Mouse (Mus musculus) MEL (cell line): Measurements from ENCODE around the gene Erh. TPM values are rescaled to one million over a fixed set of nuclear protein-coding genes. Genes with fewer than 3 reads are reported as not detected.

ENCODE experiments used
- DNase-seq: peaks from one replicate; pipeline ENCODE4 v3.0.0; 2011; ENCODE audit warnings: low read depth, low spot score
- H3K27ac ChIP-seq: 2 replicates; pipeline ENCODE4 v1.5.1; 2012; ENCODE audit warnings: low read depth, mild to moderate bottlenecking, control low read depth, low read length, moderate library complexity; ENCODE audit not compliant: control insufficient read depth
- H3K27me3 ChIP-seq, 2 experiments: fragments of 150-350 bp in 1 of 2; sonication (generic) in 1 of 2; 2 replicates each; pipeline ENCODE4 v1.6.1; 2012; ENCODE audit warnings: low read length in 2 of 2, mild to moderate bottlenecking in 2 of 2, improper control_type of control experiment in 1 of 2, moderate library complexity in 1 of 2; ENCODE audit not compliant: insufficient read depth in 2 of 2, control insufficient read depth in 1 of 2
- H3K36me3 ChIP-seq, 2 experiments: 2 replicates each; pipeline ENCODE4 v1.6.1; 2012 to 2014; ENCODE audit warnings: low read length in 2 of 2, improper control_type of control experiment in 1 of 2, inconsistent platforms in 1 of 2, mild to moderate bottlenecking in 1 of 2; ENCODE audit not compliant: insufficient read depth in 2 of 2, control insufficient read depth in 1 of 2
- H3K4me1 ChIP-seq, 2 experiments: fragments of 150-350 bp in 1 of 2; sonication (generic) in 1 of 2; 2 replicates each; pipeline ENCODE4 v1.6.1; 2012; ENCODE audit warnings: low read length in 2 of 2, improper control_type of control experiment in 1 of 2, mild to moderate bottlenecking in 1 of 2; ENCODE audit not compliant: insufficient read depth in 2 of 2, control insufficient read depth in 1 of 2
- H3K4me3 ChIP-seq, 2 experiments: fragments of 150-350 bp in 1 of 2; sonication (generic) in 1 of 2; 2 replicates each; pipeline ENCODE4 v1.5.1; 2012; ENCODE audit warnings: low read depth in 2 of 2, low read length in 2 of 2, mild to moderate bottlenecking in 2 of 2, moderate library complexity in 2 of 2, control low read depth in 1 of 2, improper control_type of control experiment in 1 of 2; ENCODE audit not compliant: control insufficient read depth in 1 of 2, insufficient read depth in 1 of 2
- H3K79me2 ChIP-seq: 2 replicates; pipeline ENCODE4 v1.6.1; 2012; ENCODE audit warnings: mild to moderate bottlenecking, low read length, moderate library complexity; ENCODE audit not compliant: control insufficient read depth, poor library complexity, insufficient read depth
- H3K9ac ChIP-seq: 2 replicates; pipeline ENCODE4 v1.6.1; 2012; ENCODE audit warnings: low read depth, mild to moderate bottlenecking, control low read depth, low read length, moderate library complexity; ENCODE audit not compliant: control insufficient read depth, poor library complexity, severe bottlenecking
- H3K9me3 ChIP-seq: fragments of 150-350 bp; sonication (generic); replicated peaks from 2 replicates; pipeline ENCODE4 v1.6.1; 2012; ENCODE audit warnings: mild to moderate bottlenecking, low read length, improper control_type of control experiment, moderate library complexity; ENCODE audit not compliant: insufficient read depth
- BHLHE40 ChIP-seq: IDR thresholded peaks from 2 replicates; pipeline ENCODE4 v1.6.1; 2012; ENCODE audit warnings: low read depth, mild to moderate bottlenecking, inconsistent platforms, low read length, improper control_type of control experiment, borderline replicate concordance
- CHD1 ChIP-seq: IDR thresholded peaks from 2 replicates; pipeline ENCODE4 v1.6.1; 2012; ENCODE audit warnings: low read depth, mild to moderate bottlenecking, inconsistent platforms, low read length, improper control_type of control experiment
- CTCF ChIP-seq, 3 experiments: IDR thresholded peaks in 2 of 3; conservative IDR thresholded peaks in 1 of 3; 2 replicates each; pipeline ENCODE4 v1.5.1; 2011 to 2012; ENCODE audit warnings: low read length in 3 of 3, low read depth in 2 of 3, mild to moderate bottlenecking in 2 of 3, improper control_type of control experiment in 1 of 3, inconsistent platforms in 1 of 3, mixed read lengths in 1 of 3, moderate library complexity in 1 of 3; ENCODE audit not compliant: control insufficient read depth in 1 of 3, insufficient read depth in 1 of 3, poor library complexity in 1 of 3, severe bottlenecking in 1 of 3
- E2F4 ChIP-seq: IDR thresholded peaks from 2 replicates; pipeline ENCODE4 v1.6.1; 2011; ENCODE audit warnings: low read depth, low read length, improper control_type of control experiment, borderline replicate concordance
- ELF1 ChIP-seq: IDR thresholded peaks from 2 replicates; pipeline ENCODE4 v1.6.1; 2014; ENCODE audit warnings: low read depth, mild to moderate bottlenecking, inconsistent platforms, low read length, improper control_type of control experiment, moderate library complexity
- HCFC1 ChIP-seq: IDR thresholded peaks from 2 replicates; pipeline ENCODE4 v1.6.1; 2012; ENCODE audit warnings: low read depth, mild to moderate bottlenecking, inconsistent platforms, low read length, improper control_type of control experiment, moderate library complexity
- JUND ChIP-seq: IDR thresholded peaks from 2 replicates; pipeline ENCODE4 v1.6.1; 2011; ENCODE audit warnings: low read depth, mild to moderate bottlenecking, improper control_type of control experiment, low read length
- KAT2A ChIP-seq: conservative IDR thresholded peaks from 2 replicates; pipeline ENCODE4 v1.6.1; 2012; ENCODE audit warnings: low read depth, low read length, improper control_type of control experiment, inconsistent platforms
- MAX ChIP-seq: IDR thresholded peaks from 2 replicates; pipeline ENCODE4 v1.6.1; 2011; ENCODE audit warnings: low read length, improper control_type of control experiment
- MAZ ChIP-seq: IDR thresholded peaks from 2 replicates; pipeline ENCODE4 v1.6.1; 2012; ENCODE audit warnings: low read depth, mild to moderate bottlenecking, inconsistent platforms, low read length, improper control_type of control experiment
- MEF2A ChIP-seq: IDR thresholded peaks from 2 replicates; pipeline ENCODE4 v1.6.1; 2014; ENCODE audit warnings: low read depth, mild to moderate bottlenecking, inconsistent platforms, low read length, improper control_type of control experiment; ENCODE audit not compliant: poor library complexity, insufficient replicate concordance, severe bottlenecking; ENCODE audit errors: extremely low read depth
- MXI1 ChIP-seq: IDR thresholded peaks from 2 replicates; pipeline ENCODE4 v1.6.1; 2011; ENCODE audit warnings: mild to moderate bottlenecking, low read depth, low read length, improper control_type of control experiment
- MYB ChIP-seq: IDR thresholded peaks from 2 replicates; pipeline ENCODE4 v1.6.1; 2011; ENCODE audit warnings: mild to moderate bottlenecking, low read depth, low read length, improper control_type of control experiment
- MYC ChIP-seq: IDR thresholded peaks from 2 replicates; pipeline ENCODE4 v1.6.1; 2011; ENCODE audit warnings: low read depth, mild to moderate bottlenecking, low read length, improper control_type of control experiment, moderate library complexity
- POLR2A ChIP-seq, 2 experiments: IDR thresholded peaks; 2 replicates each; pipeline ENCODE4 v1.6.1; 2011 to 2012; ENCODE audit warnings: low read length in 2 of 2, mild to moderate bottlenecking in 2 of 2, control low read depth in 1 of 2, improper control_type of control experiment in 1 of 2, low read depth in 1 of 2, moderate library complexity in 1 of 2; ENCODE audit not compliant: control insufficient read depth in 1 of 2, insufficient read depth in 1 of 2, poor library complexity in 1 of 2
- POLR2AphosphoS5 ChIP-seq: IDR thresholded peaks from 2 replicates; pipeline ENCODE4 v1.6.1; 2012; ENCODE audit warnings: low read depth, borderline replicate concordance, mild to moderate bottlenecking, inconsistent platforms, low read length, moderate library complexity, mixed read lengths
- RAD21 ChIP-seq: IDR thresholded peaks from 2 replicates; pipeline ENCODE4 v1.6.1; 2011; ENCODE audit warnings: mild to moderate bottlenecking, low read depth, low read length, improper control_type of control experiment
- RCOR1 ChIP-seq: IDR thresholded peaks from 2 replicates; pipeline ENCODE4 v1.6.1; 2012; ENCODE audit warnings: low read depth, mild to moderate bottlenecking, inconsistent platforms, low read length, improper control_type of control experiment
- SIN3A ChIP-seq: IDR thresholded peaks from 2 replicates; pipeline ENCODE4 v1.6.1; 2012; ENCODE audit warnings: low read length, improper control_type of control experiment, inconsistent platforms
- TBP ChIP-seq: IDR thresholded peaks from 2 replicates; pipeline ENCODE4 v1.8.0; 2011; ENCODE audit warnings: low read depth, low read length, improper control_type of control experiment
- UBTF ChIP-seq: IDR thresholded peaks from 2 replicates; pipeline ENCODE4 v1.6.1; 2012; ENCODE audit warnings: low read depth, mild to moderate bottlenecking, inconsistent platforms, low read length, improper control_type of control experiment, moderate library complexity, borderline replicate concordance; ENCODE audit not compliant: insufficient read depth
- USF1 ChIP-seq: IDR thresholded peaks from 2 replicates; pipeline ENCODE4 v1.6.1; 2014; ENCODE audit warnings: low read depth, mild to moderate bottlenecking, inconsistent platforms, low read length, improper control_type of control experiment, moderate library complexity
- polyA plus RNA-seq, 2 experiments: library from polyadenylated mRNA; stranded (reverse) in 1 of 2; unstranded in 1 of 2; fragments of >175 nt in 1 of 2; fragments of >200 nt in 1 of 2; gene quantifications; 2 replicates each; pipeline versions ENCODE4 v1.2.1 to v1.2.4; 2012; ENCODE audit warnings: low replicate concordance in 2 of 2, low read depth in 1 of 2; ENCODE audit not compliant: insufficient read length in 2 of 2, insufficient read depth in 1 of 2, missing spikeins in 1 of 2
- total RNA-seq: library from RNA; depleted of rRNA; stranded (reverse); fragments of 300-350 nt; gene quantifications from 2 replicates; pipeline ENCODE4 v1.2.3, GENCODE M21; 2012

The Erh gene
- total and polyA plus RNA-seq, 3 experiments = 299 to 343 TPM; not detected in 1

DNA sequence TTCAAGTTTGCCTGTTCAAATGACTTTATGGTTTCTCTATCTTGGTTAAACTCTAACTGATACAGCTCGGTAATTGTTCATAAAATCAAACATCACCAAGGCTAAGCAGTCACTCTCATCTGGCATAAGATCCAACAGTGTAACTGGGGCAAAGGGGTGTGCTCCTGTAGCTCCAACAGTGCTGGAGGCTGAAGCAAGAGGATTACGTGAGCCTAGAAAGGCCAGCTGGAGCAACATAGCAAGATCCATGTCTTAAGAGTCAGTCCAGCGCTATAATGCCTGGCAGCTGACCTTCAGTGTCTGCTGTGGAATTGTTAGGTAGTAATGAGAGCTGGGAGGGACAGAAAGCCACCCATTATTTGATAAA, 10.5 kb upstream of the Erh start:
- Histone ChIP-seq H3K36me3 (peaks cover 0 to 2% of the 10 kb centered on the region in 2 experiments; a peak in 1 of 4 replicates), H3K27ac (no peak overlapping the region), H3K27me3 (no peaks in the 10 kb centered on the region), H3K9me3 (no peaks in the 10 kb centered on the region), H3K4me3 (no peak overlapping the region), H3K79me2 (peaks cover 11% of the 10 kb centered on the region), H3K9ac (no peak overlapping the region), H3K4me1 (peaks cover 0 to 2% of the 10 kb centered on the region in 2 experiments; a peak in 1 of 4 replicates)
- TF ChIP-seq SIN3A (no peak), BHLHE40 (no peak), ELF1 (no peak), UBTF (no peak), USF1 (no peak), CTCF (IDR thresholded peaks at IDR 0.05 in 2 of 3, conservative IDR thresholded peaks at IDR 0.05 in 1 of 3; ENCODE audit: control insufficient read depth in 1 of 3, insufficient read depth in 1 of 3, low read depth in 2 of 3, low read length in 3 of 3, poor library complexity in 1 of 3, severe bottlenecking in 1 of 3) (no peak), MAZ (no peak), MYC (no peak), E2F4 (no peak), CHD1 (no peak), POLR2A (IDR thresholded peaks at IDR 0.05; ENCODE audit: control insufficient read depth in 1 of 2, insufficient read depth in 1 of 2, low read depth in 1 of 2, low read length in 2 of 2, poor library complexity in 1 of 2) (no peak), TBP (no peak), MXI1 (no peak), HCFC1 (no peak), RCOR1 (no peak)
- DNase-seq = no peak

DNA sequence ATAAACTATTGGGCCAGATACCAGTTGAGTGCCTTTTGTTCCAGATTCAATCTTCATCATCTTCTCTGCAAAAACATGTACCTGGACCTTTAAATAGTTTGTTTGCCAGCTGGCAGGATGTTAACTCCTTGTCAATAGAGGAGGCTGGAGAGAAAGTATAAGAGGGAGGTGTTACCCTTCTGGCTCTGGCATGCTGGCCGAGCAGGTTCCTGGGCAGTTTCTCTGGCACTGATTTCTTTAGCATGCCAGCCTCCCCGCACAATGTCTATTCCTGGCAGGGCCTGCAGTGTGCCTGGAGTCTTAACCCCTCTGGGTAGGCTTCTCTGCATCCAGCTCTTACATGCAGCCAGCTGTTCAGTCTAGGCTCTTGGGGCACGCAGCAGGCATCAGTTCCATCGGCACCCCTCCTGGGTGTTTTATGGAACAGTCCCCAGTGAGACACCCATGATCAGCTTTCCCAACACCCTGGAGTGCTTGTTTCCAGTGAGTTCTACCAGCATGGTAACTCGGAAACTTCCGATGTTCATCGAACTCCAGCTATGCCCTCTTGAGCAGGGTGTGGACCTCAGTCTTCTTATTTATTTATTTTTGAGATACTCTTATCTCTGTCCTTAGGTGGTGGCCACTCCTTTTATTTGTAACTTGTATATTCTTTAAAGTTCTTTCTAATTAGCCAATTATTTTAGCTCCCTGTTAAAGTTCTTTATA, 10.0 kb upstream of the Erh start:
- Histone ChIP-seq H3K9me3 (no peaks in the 10 kb centered on the region), H3K4me3 (no peak overlapping the region), H3K4me1 (peaks cover 0 to 2% of the 10 kb centered on the region in 2 experiments; a peak in 1 of 4 replicates), H3K27ac (no peak overlapping the region), H3K79me2 (peaks cover 11% of the 10 kb centered on the region), H3K36me3 (peaks cover 0 to 2% of the 10 kb centered on the region in 2 experiments; a peak in 1 of 4 replicates), H3K27me3 (no peaks in the 10 kb centered on the region), H3K9ac (no peak overlapping the region)
- DNase-seq = no peak
- TF ChIP-seq KAT2A (no peak), UBTF (no peak), POLR2AphosphoS5 (no peak), CHD1 (no peak), BHLHE40 (no peak), MEF2A (no peak), MYB (no peak), JUND (no peak), HCFC1 (no peak), ELF1 (no peak), MAX (no peak), RAD21 (no peak)
